In genomic region chr9:45349181-45349580, GRCm38 (mm10) we compare ENCODE assay signal across 19 mouse cellular contexts. TPM values are rescaled to one million over a fixed set of nuclear protein-coding genes. Genes with fewer than 3 reads are reported as not detected.
"Had no signal": no experiment of that assay in that cellular context is flagged by ENCODE, and none has a peak within 500 bp of the region (broad histone marks: within the 10 kb centered on the region; RNA-seq: fewer than 3 reads in every experiment).

No protein-coding gene starts in this region.

- H3K4me1 ChIP-seq: limb, embryonic 12.5 days; liver, embryonic 13.5 days; lung, embryonic 15.5 days; midbrain, embryonic 12.5 days; neural tube, embryonic 13.5 days had no signal

- H3K36me3 ChIP-seq: limb, embryonic 12.5 days; liver, embryonic 13.5 days; lung, embryonic 15.5 days; midbrain, embryonic 12.5 days; neural tube, embryonic 13.5 days had no signal

- H3K9me3 ChIP-seq: limb, embryonic 12.5 days; liver, embryonic 13.5 days; lung, embryonic 15.5 days; midbrain, embryonic 12.5 days; neural tube, embryonic 13.5 days had no signal

- DNase-seq: kidney, postnatal 10 days; liver; liver, embryonic 13.5 days; liver, postnatal 0 days; lung, postnatal 14 days; right cerebral cortex, adult 18-20 months; right cerebral cortex, postnatal 25 days had no signal

- H3K9ac ChIP-seq: limb, embryonic 12.5 days; liver, embryonic 13.5 days; liver, postnatal 0 days; lung, embryonic 15.5 days; midbrain, embryonic 12.5 days; neural tube, embryonic 13.5 days had no signal

- ATAC-seq: liver, postnatal 0 days; midbrain, embryonic 16.5 days had no signal

- H3K4me2 ChIP-seq: limb, embryonic 12.5 days; liver, embryonic 13.5 days; lung, embryonic 15.5 days; midbrain, embryonic 12.5 days; neural tube, embryonic 13.5 days had no signal

- H3K27me3 ChIP-seq: limb, embryonic 12.5 days; liver, embryonic 13.5 days; lung, embryonic 15.5 days; midbrain, embryonic 12.5 days; neural tube, embryonic 13.5 days had no signal

- H3K4me3 ChIP-seq: limb, embryonic 12.5 days; liver, embryonic 13.5 days; lung, embryonic 15.5 days; megakaryocyte, embryonic 14.5 days; midbrain, embryonic 12.5 days; neural tube, embryonic 13.5 days had no signal

- H3K27ac ChIP-seq: limb, embryonic 12.5 days; liver, embryonic 13.5 days; lung, embryonic 15.5 days; macrophage; midbrain, embryonic 12.5 days; neural tube, embryonic 13.5 days had no signal

RNA-seq across cellular contexts. Expression of gene Fxyd6, which starts 20.8 kb away (rescaled TPM):
- polyA plus RNA-seq: macrophage had no signal

RNA-seq across cellular contexts. Expression of gene Tmprss13, which starts 30.3 kb away (rescaled TPM):
- total RNA-seq: layer of hippocampus, adult 8-10 months; layer of hippocampus, postnatal 14 days; left cerebral cortex, adult 18-20 months; left cerebral cortex, postnatal 14 days had no signal
- polyA plus RNA-seq: large intestine, adult 2 months; liver, embryonic 13.5 days; liver, postnatal 0 days; macrophage; midbrain, embryonic 16.5 days; neural tube, embryonic 13.5 days had no signal
